9 mouse cellular contexts compared by ENCODE assay signal in the genomic region with DNA sequence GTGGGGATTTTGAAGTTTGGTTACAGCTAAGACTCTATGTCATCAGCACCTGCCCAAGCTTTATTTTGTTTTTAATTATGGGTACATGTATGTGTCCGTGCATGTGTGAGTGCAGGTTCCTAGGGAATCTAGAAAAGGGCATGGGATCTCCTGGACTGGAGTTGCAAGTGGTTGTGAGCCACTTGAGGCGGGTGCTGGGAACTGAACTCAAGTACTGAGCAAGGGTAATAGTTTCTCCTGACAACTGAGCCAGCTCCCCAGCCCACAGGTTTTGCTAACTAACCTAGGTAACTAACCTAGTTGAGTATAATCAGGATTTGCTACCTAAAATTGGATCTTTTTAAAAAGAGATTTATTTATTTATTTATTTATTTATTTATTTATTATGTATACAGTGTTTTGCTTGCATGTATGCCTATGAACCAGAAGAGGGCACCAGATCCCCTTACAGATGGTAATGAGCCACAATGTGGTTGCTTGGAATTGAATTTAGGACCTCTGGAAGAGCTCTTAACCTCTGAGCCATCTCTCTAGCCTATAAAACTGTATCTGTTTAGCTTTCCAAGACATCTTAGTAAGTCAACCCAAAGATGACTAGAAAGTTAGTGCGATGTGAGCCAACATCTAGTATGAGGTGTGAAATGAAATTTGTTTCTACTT. TPM values are rescaled to one million over a fixed set of nuclear protein-coding genes. Genes with fewer than 3 reads are reported as not detected.
DNase-seq lines count a peak whose midpoint lies in the region; ATAC-seq lines count a peak whose summit lies in the region.
"Had no signal": no experiment of that assay in that cellular context is flagged by ENCODE, and none has a peak within 500 bp of the region (broad histone marks: within the 10 kb centered on the region; RNA-seq: fewer than 3 reads in every experiment).

No protein-coding gene starts in this region.

- no peak for ATAC-seq in embryonic facial prominence, embryonic 14.5 days (ENCODE audit: low read depth)
- ATAC-seq in monocyte, adult 5-6 weeks (replicated peaks; ENCODE audit: insufficient number of reproducible peaks, low FRiP score, low TSS enrichment, poor library complexity, severe bottlenecking) = 0 out of 2 replicates have a peak, but pooled peaks have one; percentile 59

- H3K4me2 ChIP-seq in embryonic facial prominence, embryonic 14.5 days (ENCODE audit: low read depth, low read length) = no peak overlapping the region

- no peak overlapping the region for H3K9ac ChIP-seq in embryonic facial prominence, embryonic 14.5 days (ENCODE audit: low read depth, low read length)

- H3K9me3 ChIP-seq in embryonic facial prominence, embryonic 14.5 days (ENCODE audit: control insufficient read depth, low read length) = no peaks in the 10 kb centered on the region

- no peaks in the 10 kb centered on the region for H3K4me1 ChIP-seq in embryonic facial prominence, embryonic 14.5 days (ENCODE audit: control insufficient read depth, insufficient read depth, low read length)

- no peaks in the 10 kb centered on the region for H3K27me3 ChIP-seq in embryonic facial prominence, embryonic 14.5 days (replicated peaks; ENCODE audit: control insufficient read depth, insufficient read depth, low read length)

- H3K4me3 ChIP-seq in embryonic facial prominence, embryonic 14.5 days (ENCODE audit: low read depth, low read length) = no peak overlapping the region
- H3K4me3 ChIP-seq: erythroblast, embryonic 14.5 days had no signal

- no peaks in the 10 kb centered on the region for H3K36me3 ChIP-seq in embryonic facial prominence, embryonic 14.5 days (ENCODE audit: control insufficient read depth, insufficient read depth, low read length)

- H3K27ac ChIP-seq in embryonic facial prominence, embryonic 14.5 days (replicated peaks; ENCODE audit: low read depth, low read length) = no peak overlapping the region
- H3K27ac ChIP-seq: macrophage had no signal

- 70% methylated on average over 3 of the region's 3 CpGs for WGBS in embryonic facial prominence, embryonic 14.5 days

- DNase-seq in kidney, postnatal 14 days = peak; percentile 27
- no peak for DNase-seq in kidney, postnatal 10 days
- peak; percentile 54 for DNase-seq in MEL-GATA-1-ER (ENCODE audit: extremely low read depth, low read depth)
- DNase-seq in embryonic facial prominence, embryonic 14.5 days (ENCODE audit: low spot score) = peak; percentile 82
- DNase-seq in right cerebral cortex, adult 18-20 months = no peak
- no peak for DNase-seq in gastrocnemius, postnatal 25 days

RNA-seq across cellular contexts. Expression of a gene that starts 13.4 kb away (rescaled TPM):
- 64.1 and 64.6 TPM in 2 replicates for polyA plus RNA-seq in embryonic facial prominence, embryonic 14.5 days (2014; fragmentation: Nextera tagmentation; extraction: Ambion mirVana)
- total RNA-seq in monocyte, adult 5-6 weeks (2017) = 64.2 to 83.6 TPM (median 72.0 TPM) in 3 replicates
- 100 to 1,000 TPM; 129 to 140 TPM for total RNA-seq in gastrocnemius, postnatal 25 days (2021)

RNA-seq across cellular contexts. Expression of a gene that starts 31.2 kb away (rescaled TPM):
- 14.3 and 16.1 TPM in 2 replicates for polyA plus RNA-seq in embryonic facial prominence, embryonic 14.5 days (2014; fragmentation: Nextera tagmentation; extraction: Ambion mirVana)
- total RNA-seq in monocyte, adult 5-6 weeks (2017) = 12.2 to 18.6 TPM (median 16.3 TPM) in 3 replicates
- 10 to 100 TPM; 24.5 to 26.3 TPM for total RNA-seq in gastrocnemius, postnatal 25 days (2021)

Comparison
In these comparisons a context has a peak if more than half of its experiments do, and no peak if none do; other contexts are left out.
1. DNase-seq: peak in kidney, postnatal 14 days (single experiment), MEL-GATA-1-ER (single experiment) and embryonic facial prominence, embryonic 14.5 days (single experiment); none in kidney, postnatal 10 days (single experiment), right cerebral cortex, adult 18-20 months (single experiment) and gastrocnemius, postnatal 25 days (single experiment).